Mouse (Mus musculus) limb, embryonic 11.5 days (tissue): ENCODE measurements at regions not wholly inside any gene's neighbourhood (a gene's known extent, or its start where the extent isn't known, plus 50 kb on each side); places are given as distances from the start of the nearest gene placed in this dataset.
A peak's percentile ranks its signal among the peaks of the same experiment; 100 is the strongest.
"Not testable (repeated sequence)": the region's sequence is repeated elsewhere in the genome, so short reads cannot be mapped to it uniquely, and the experiment has no call there.

Source experiments
- ATAC-seq: fragments of 200-750 bp; cut with Nextera tagmentation; 2 replicates; pipeline ENCODE4 v1.8.0; 2017; ENCODE audit warnings: low read depth; ENCODE audit not compliant: insufficient number of reproducible peaks, low FRiP score, low TSS enrichment
- DNase-seq: peaks from one replicate; pipeline ENCODE4 v3.0.0-alpha.2; 2015; ENCODE audit warnings: low spot score
- H3K27ac ChIP-seq: fragments of 300-500 bp; sonication (generic); replicated peaks from 2 replicates; pipeline ENCODE4 v1.5.1; 2014; ENCODE audit warnings: low read depth, mild to moderate bottlenecking, low read length
- H3K27me3 ChIP-seq: fragments of 300-500 bp; sonication (generic); 2 replicates; pipeline ENCODE4 v1.6.1; 2014; ENCODE audit warnings: mild to moderate bottlenecking, low read length, mixed read lengths; ENCODE audit not compliant: control insufficient read depth, insufficient read depth
- H3K36me3 ChIP-seq: fragments of 300-500 bp; sonication (generic); 2 replicates; pipeline ENCODE4 v1.6.1; 2014; ENCODE audit warnings: mild to moderate bottlenecking, low read length, moderate library complexity, mixed read lengths; ENCODE audit not compliant: control insufficient read depth, insufficient read depth
- H3K4me1 ChIP-seq: fragments of 300-500 bp; sonication (generic); 2 replicates; pipeline ENCODE4 v1.6.1; 2014; ENCODE audit warnings: low read length, mixed read lengths; ENCODE audit not compliant: control insufficient read depth, insufficient read depth
- H3K4me2 ChIP-seq: fragments of 300-500 bp; sonication (generic); 2 replicates; pipeline ENCODE4 v1.6.1; 2014; ENCODE audit warnings: low read depth, mild to moderate bottlenecking, moderate library complexity; ENCODE audit not compliant: severe bottlenecking
- H3K4me3 ChIP-seq: fragments of 300-500 bp; sonication (generic); 2 replicates; pipeline ENCODE4 v1.5.1; 2014; ENCODE audit warnings: low read depth, low read length
- H3K9ac ChIP-seq: fragments of 300-500 bp; sonication (generic); 2 replicates; pipeline ENCODE4 v1.6.1; 2014; ENCODE audit warnings: mild to moderate bottlenecking, low read length
- H3K9me3 ChIP-seq: fragments of 300-500 bp; sonication (generic); 2 replicates; pipeline ENCODE4 v1.6.1; 2016; ENCODE audit warnings: low read length; ENCODE audit not compliant: control insufficient read depth
- WGBS: fragments of 180-500 bp; shearing (Covaris S2); extraction: QIAGEN DNeasy Blood & Tissue Kit; methylation state at CpG from one replicate; pipeline ENCODE4 v1.1.7; 2014; 5-methylcytosine and 5-hydroxymethylcytosine counted together

- no peaks in the 10 kb centered on the region for H3K36me3 ChIP-seq
- 51% methylated on average over 7 of the region's 7 CpGs for WGBS
- no peaks in the 10 kb centered on the region for H3K4me1 ChIP-seq
- no peak for ATAC-seq
- H3K4me2 ChIP-seq = no peak overlapping the region
- H3K27me3 ChIP-seq = no peaks in the 10 kb centered on the region
- no peak overlapping the region for H3K27ac ChIP-seq
- H3K9ac ChIP-seq = no peak overlapping the region
- no peaks in the 10 kb centered on the region for H3K9me3 ChIP-seq
- H3K4me3 ChIP-seq = no peak overlapping the region
- peak; percentile 65 for DNase-seq
Measured at GRCm38 (mm10) chrX:50580200-50580599, 151.9 kb upstream of the Olfr1324 start.

GRCm38 (mm10) chrX:50576824-50577223 lies 148.5 kb upstream of the Olfr1324 start:
- no peaks in the 10 kb centered on the region for H3K27me3 ChIP-seq
- H3K36me3 ChIP-seq = no peaks in the 10 kb centered on the region
- 62% methylated on average over 7 of the region's 7 CpGs for WGBS
- ATAC-seq (no peak), DNase-seq (peak; percentile 76)
- H3K9ac ChIP-seq = no peak overlapping the region
- no peak overlapping the region for H3K4me3 ChIP-seq
- H3K4me1 ChIP-seq = no peaks in the 10 kb centered on the region
- no peak overlapping the region for H3K27ac ChIP-seq
- H3K9me3 ChIP-seq = no peaks in the 10 kb centered on the region
- H3K4me2 ChIP-seq = 0 out of 2 replicates have a peak overlapping the region, but pooled peaks have one; percentile 4

- H3K9me3 ChIP-seq, H3K4me1 ChIP-seq, ATAC-seq, H3K36me3 ChIP-seq, H3K27ac ChIP-seq, H3K4me2 ChIP-seq, H3K4me3 ChIP-seq, H3K9ac ChIP-seq, H3K27me3 ChIP-seq: not testable (repeated sequence)
- peak; percentile 73 for DNase-seq
- 66% methylated on average over 14 of the region's 14 CpGs for WGBS
Measured at GRCm38 (mm10) chrX:50572191-50573095, 144.1 kb upstream of the Olfr1324 start.

GRCm38 (mm10) chrX:50569087-50569486 lies 140.8 kb upstream of the Olfr1324 start:
- Histone ChIP-seq H3K4me3 (no peak overlapping the region), H3K27ac (no peak overlapping the region), H3K4me1 (no peaks in the 10 kb centered on the region), H3K4me2 (no peak overlapping the region), H3K9ac (no peak overlapping the region), H3K36me3 (no peaks in the 10 kb centered on the region), H3K27me3 (no peaks in the 10 kb centered on the region), H3K9me3 (no peaks in the 10 kb centered on the region)
- DNase-seq = peak; percentile 60
- no peak for ATAC-seq
- WGBS = 60% methylated on average over 6 of the region's 6 CpGs

GRCm38 (mm10) chrX:50566345-50566744 lies 138.0 kb upstream of the Olfr1324 start:
- no peaks in the 10 kb centered on the region for H3K9me3 ChIP-seq
- 69% methylated on average over 5 of the region's 5 CpGs for WGBS
- H3K4me1 ChIP-seq = no peaks in the 10 kb centered on the region
- no peak overlapping the region for H3K4me3 ChIP-seq
- no peaks in the 10 kb centered on the region for H3K36me3 ChIP-seq
- no peak overlapping the region for H3K9ac ChIP-seq
- H3K4me2 ChIP-seq = no peak overlapping the region
- DNase-seq (peak; percentile 77), ATAC-seq (no peak)
- no peak overlapping the region for H3K27ac ChIP-seq
- no peaks in the 10 kb centered on the region for H3K27me3 ChIP-seq

GRCm38 (mm10) chrX:50565031-50565430 lies 136.7 kb upstream of the Olfr1324 start:
- not testable (repeated sequence) for DNase-seq, H3K9me3 ChIP-seq, H3K27me3 ChIP-seq, H3K4me1 ChIP-seq, H3K27ac ChIP-seq, H3K4me3 ChIP-seq, H3K36me3 ChIP-seq, H3K9ac ChIP-seq, ATAC-seq, H3K4me2 ChIP-seq
- WGBS = 90% methylated on average over 5 of the region's 5 CpGs

GRCm38 (mm10) chrX:50560915-50561314 lies 132.6 kb upstream of the Olfr1324 start:
- ATAC-seq (no peak), DNase-seq (no peak)
- 46% methylated on average over 2 of the region's 2 CpGs for WGBS

GRCm38 (mm10) chrX:50550297-50550696 lies 122.0 kb upstream of the Olfr1324 start:
- H3K27ac ChIP-seq = no peak overlapping the region
- no peaks in the 10 kb centered on the region for H3K27me3 ChIP-seq
- no peak overlapping the region for H3K9ac ChIP-seq
- H3K4me2 ChIP-seq = peak overlapping the region; percentile 18; the same call in 1 of the 2 replicates
- DNase-seq (peak; percentile 27), ATAC-seq (no peak)
- H3K36me3 ChIP-seq = no peaks in the 10 kb centered on the region
- no peaks in the 10 kb centered on the region for H3K4me1 ChIP-seq
- H3K4me3 ChIP-seq = peak overlapping the region; percentile 14; the same call in 1 of the 2 replicates
- WGBS = 52% methylated on average over 10 of the region's 10 CpGs
- no peaks in the 10 kb centered on the region for H3K9me3 ChIP-seq

More at GRCm38 (mm10) chrX:50560915-50561314, 132.6 kb upstream of the Olfr1324 start:
- Histone ChIP-seq H3K27ac (no peak overlapping the region), H3K27me3 (no peaks in the 10 kb centered on the region), H3K9me3 (no peaks in the 10 kb centered on the region), H3K4me1 (no peaks in the 10 kb centered on the region), H3K4me3 (no peak overlapping the region), H3K4me2 (no peak overlapping the region), H3K36me3 (no peaks in the 10 kb centered on the region), H3K9ac (no peak overlapping the region)
